Comparison of ENCODE assay signal across 10 mouse cellular contexts in the genomic region with DNA sequence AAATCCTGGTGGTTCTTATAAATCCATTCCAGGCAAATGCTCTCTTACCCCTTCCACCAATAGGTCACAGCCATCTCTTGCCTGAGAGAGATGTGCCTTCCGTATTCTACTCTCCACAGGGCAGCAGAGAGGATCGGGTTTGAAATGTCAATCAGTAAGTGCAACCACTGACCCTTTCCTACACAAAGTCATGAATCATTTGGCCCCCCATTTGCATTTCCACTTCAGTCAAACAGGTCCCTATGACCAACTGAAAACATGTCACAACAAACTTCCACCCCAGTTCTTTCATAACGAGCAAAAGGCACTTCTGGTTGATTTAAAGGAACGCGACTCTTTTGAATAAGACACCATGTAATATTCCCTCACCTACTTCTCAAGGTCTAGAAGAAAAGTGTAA. TPM values are rescaled to one million over a fixed set of nuclear protein-coding genes. Genes with fewer than 3 reads are reported as not detected.
A peak's percentile ranks its signal among the peaks of the same experiment; 100 is the strongest.
DNase-seq lines count a peak whose midpoint lies in the region; ATAC-seq lines count a peak whose summit lies in the region.
"Had no signal": no experiment of that assay in that cellular context is flagged by ENCODE, and none has a peak within 500 bp of the region (broad histone marks: within the 10 kb centered on the region; RNA-seq: fewer than 3 reads in every experiment).

No protein-coding gene starts in this region.

- no peaks in the 10 kb centered on the region for H3K9me3 ChIP-seq in erythroblast, embryonic 14.5 days (ENCODE audit: control insufficient read depth, low read length)
- H3K9me3 ChIP-seq in kidney, embryonic 14.5 days (ENCODE audit: control insufficient read depth, low read length), result no peaks in the 10 kb centered on the region
- no peaks in the 10 kb centered on the region for H3K9me3 ChIP-seq in embryonic facial prominence, embryonic 14.5 days (ENCODE audit: control insufficient read depth, low read length)
- H3K9me3 ChIP-seq in liver, embryonic 15.5 days (replicated peaks), result no peaks in the 10 kb centered on the region

- H3K36me3 ChIP-seq in erythroblast, embryonic 14.5 days (ENCODE audit: control insufficient read depth), result peaks cover 10% of the 10 kb centered on the region
- H3K36me3 ChIP-seq in kidney, embryonic 14.5 days (ENCODE audit: control insufficient read depth, insufficient read depth, low read length), result peaks cover 16% of the 10 kb centered on the region
- H3K36me3 ChIP-seq in embryonic facial prominence, embryonic 14.5 days (ENCODE audit: control insufficient read depth, insufficient read depth, low read length), result peaks cover 12% of the 10 kb centered on the region
- H3K36me3 ChIP-seq in liver, embryonic 15.5 days (replicated peaks), result no peaks in the 10 kb centered on the region; the same call in 1 of the 2 replicates

- H3K27me3 ChIP-seq in erythroblast, embryonic 14.5 days (ENCODE audit: control insufficient read depth), result no peaks in the 10 kb centered on the region
- H3K27me3 ChIP-seq in kidney, embryonic 14.5 days (ENCODE audit: control insufficient read depth, insufficient read depth, low read length), result no peaks in the 10 kb centered on the region
- H3K27me3 ChIP-seq in embryonic facial prominence, embryonic 14.5 days (replicated peaks; ENCODE audit: control insufficient read depth, insufficient read depth, low read length), result no peaks in the 10 kb centered on the region
- H3K27me3 ChIP-seq in liver, embryonic 15.5 days, result no peaks in the 10 kb centered on the region

- no peak overlapping the region for H3K27ac ChIP-seq in kidney, embryonic 14.5 days (ENCODE audit: low read depth, low read length)
- no peak overlapping the region for H3K27ac ChIP-seq in embryonic facial prominence, embryonic 14.5 days (replicated peaks; ENCODE audit: low read depth, low read length)
- 0 out of 2 replicates have a peak overlapping the region, but pooled peaks have one; percentile 87 for H3K27ac ChIP-seq in liver, embryonic 15.5 days (replicated peaks)

- peak overlapping the region; percentile 67 for H3K4me2 ChIP-seq in kidney, embryonic 14.5 days (replicated peaks; ENCODE audit: low read depth, low read length)
- peak overlapping the region; percentile 87; the same call in 1 of the 2 replicates for H3K4me2 ChIP-seq in embryonic facial prominence, embryonic 14.5 days (ENCODE audit: low read depth, low read length)
- peak overlapping the region; percentile 85 for H3K4me2 ChIP-seq in liver, embryonic 15.5 days

- peaks cover 40% of the 10 kb centered on the region for H3K4me1 ChIP-seq in erythroblast, embryonic 14.5 days (ENCODE audit: control insufficient read depth)
- peaks cover 13% of the 10 kb centered on the region; the same call in 1 of the 2 replicates for H3K4me1 ChIP-seq in kidney, embryonic 14.5 days (ENCODE audit: control insufficient read depth, insufficient read depth, low read length)
- peaks cover 13% of the 10 kb centered on the region for H3K4me1 ChIP-seq in embryonic facial prominence, embryonic 14.5 days (ENCODE audit: control insufficient read depth, insufficient read depth, low read length)
- H3K4me1 ChIP-seq in liver, embryonic 15.5 days (replicated peaks), result peaks cover 53% of the 10 kb centered on the region

- ATAC-seq in erythroblast, adult 5-6 weeks (replicated peaks; ENCODE audit: low FRiP score, poor library complexity, severe bottlenecking), result no peak
- no peak for ATAC-seq in kidney, embryonic 14.5 days (ENCODE audit: low FRiP score, low TSS enrichment)
- ATAC-seq in embryonic facial prominence, embryonic 14.5 days (ENCODE audit: low read depth), result no peak
- ATAC-seq in liver, embryonic 15.5 days (ENCODE audit: insufficient read depth), result no peak

- 73% methylated on average over 5 of the region's 5 CpGs for WGBS in kidney, embryonic 14.5 days
- 85% methylated on average over 5 of the region's 5 CpGs for WGBS in embryonic facial prominence, embryonic 14.5 days
- WGBS in liver, embryonic 15.5 days (ENCODE audit: insufficient replicate concordance), result 73% methylated on average over 5 of the region's 5 CpGs

- no peak overlapping the region for H3K9ac ChIP-seq in kidney, embryonic 14.5 days (ENCODE audit: low read depth, low read length)
- H3K9ac ChIP-seq in embryonic facial prominence, embryonic 14.5 days (ENCODE audit: low read depth, low read length), result no peak overlapping the region
- H3K9ac ChIP-seq in liver, embryonic 15.5 days, result peak overlapping the region; percentile 75; the same call in 1 of the 2 replicates

- peak overlapping the region; percentile 82 for H3K4me3 ChIP-seq in erythroblast, embryonic 14.5 days (replicated peaks)
- peak overlapping the region; percentile 57; the same call in 1 of the 2 replicates for H3K4me3 ChIP-seq in kidney, embryonic 14.5 days (ENCODE audit: low read length)
- peak overlapping the region; percentile 70; the same call in 1 of the 2 replicates for H3K4me3 ChIP-seq in embryonic facial prominence, embryonic 14.5 days (ENCODE audit: low read depth, low read length)
- H3K4me3 ChIP-seq in liver, embryonic 15.5 days (replicated peaks), result peak overlapping the region; percentile 80

- DNase-seq in kidney, postnatal 4 days, result no peak
- no peak for DNase-seq in embryonic facial prominence, embryonic 14.5 days (ENCODE audit: low spot score)
- DNase-seq in right cerebral cortex, postnatal 4 days, result no peak
- DNase-seq in urinary bladder, postnatal 25 days (ENCODE audit: low spot score), result no peak
- DNase-seq: right cerebral cortex, postnatal 25 days had no signal

RNA-seq across cellular contexts. Expression of a gene that starts 1.2 kb away (rescaled TPM):
- 0.42 and 0.54 TPM in 2 replicates for polyA plus RNA-seq in erythroblast, embryonic 14.5 days (2012)
- total RNA-seq in erythroblast, adult 5-6 weeks (2015; ENCODE audit: low replicate concordance), result 19.2 and 23.4 TPM in 2 replicates
- 19.5 and 25.1 TPM in 2 replicates for total RNA-seq in erythroblast, adult 5-6 weeks (2017; ENCODE audit: low replicate concordance)
- 117 and 127 TPM in 2 replicates for polyA plus RNA-seq in kidney, embryonic 14.5 days (2014; fragmentation: Nextera tagmentation; extraction: Ambion mirVana)
- 102 and 112 TPM in 2 replicates for polyA plus RNA-seq in embryonic facial prominence, embryonic 14.5 days (2014; fragmentation: Nextera tagmentation; extraction: Ambion mirVana)
- 40.7 and 40.9 TPM in 2 replicates for polyA plus RNA-seq in liver, embryonic 15.5 days (2015; fragmentation: Nextera tagmentation; extraction: Ambion mirVana)

RNA-seq across cellular contexts. Expression of a gene that starts 40.5 kb away (rescaled TPM):
- polyA plus RNA-seq in erythroblast, embryonic 14.5 days (2012), result 4.7 and 4.8 TPM in 2 replicates
- 14.8 and 48.3 TPM in 2 replicates for total RNA-seq in erythroblast, adult 5-6 weeks (2015; ENCODE audit: low replicate concordance)
- total RNA-seq in erythroblast, adult 5-6 weeks (2017; ENCODE audit: low replicate concordance), result 27.7 and 35.1 TPM in 2 replicates
- 171 and 181 TPM in 2 replicates for polyA plus RNA-seq in kidney, embryonic 14.5 days (2014; fragmentation: Nextera tagmentation; extraction: Ambion mirVana)
- 135 and 141 TPM in 2 replicates for polyA plus RNA-seq in embryonic facial prominence, embryonic 14.5 days (2014; fragmentation: Nextera tagmentation; extraction: Ambion mirVana)
- 53.5 and 57.4 TPM in 2 replicates for polyA plus RNA-seq in liver, embryonic 15.5 days (2015; fragmentation: Nextera tagmentation; extraction: Ambion mirVana)

RNA-seq across cellular contexts. Expression of a gene that starts 40.5 kb away (rescaled TPM):
- polyA plus RNA-seq in erythroblast, embryonic 14.5 days (2012), result 0.03 and 0.06 TPM in 2 replicates
- total RNA-seq in erythroblast, adult 5-6 weeks (2015; ENCODE audit: low replicate concordance), result 0.63 and 3.8 TPM in 2 replicates
- total RNA-seq in erythroblast, adult 5-6 weeks (2017; ENCODE audit: low replicate concordance), result 3.3 and 7.2 TPM in 2 replicates
- polyA plus RNA-seq in kidney, embryonic 14.5 days (2014; fragmentation: Nextera tagmentation; extraction: Ambion mirVana), result 5.5 and 10.0 TPM in 2 replicates
- 6.5 and 6.6 TPM in 2 replicates for polyA plus RNA-seq in embryonic facial prominence, embryonic 14.5 days (2014; fragmentation: Nextera tagmentation; extraction: Ambion mirVana)
- polyA plus RNA-seq in liver, embryonic 15.5 days (2015; fragmentation: Nextera tagmentation; extraction: Ambion mirVana), result 6.2 and 6.8 TPM in 2 replicates

RNA-seq across cellular contexts. Expression of a gene that starts 48.7 kb away (rescaled TPM):
- 0.03 and 0.04 TPM in 2 replicates for polyA plus RNA-seq in erythroblast, embryonic 14.5 days (2012)
- total RNA-seq in erythroblast, adult 5-6 weeks (2015; ENCODE audit: low replicate concordance), result not detected in 2 replicates
- total RNA-seq in erythroblast, adult 5-6 weeks (2017; ENCODE audit: low replicate concordance), result not detected in 2 replicates
- polyA plus RNA-seq in kidney, embryonic 14.5 days (2014; fragmentation: Nextera tagmentation; extraction: Ambion mirVana), result 1.3 and 1.5 TPM in 2 replicates
- polyA plus RNA-seq in embryonic facial prominence, embryonic 14.5 days (2014; fragmentation: Nextera tagmentation; extraction: Ambion mirVana), result 0.48 and 0.85 TPM in 2 replicates
- polyA plus RNA-seq in liver, embryonic 15.5 days (2015; fragmentation: Nextera tagmentation; extraction: Ambion mirVana), result 0.70 and 0.75 TPM in 2 replicates
- total RNA-seq: megakaryocyte-erythroid progenitor cell, adult 5-6 weeks had no signal

Comparison
In these comparisons a context has a peak if more than half of its experiments do, and no peak if none do; other contexts are left out.
1. RNA of a gene that starts 1.2 kb away (polyA plus RNA-seq): 117 to 127 TPM in kidney, embryonic 14.5 days, 102 to 112 TPM in embryonic facial prominence, embryonic 14.5 days and 40.7 to 40.9 TPM in liver, embryonic 15.5 days; 0.42 to 0.54 TPM in erythroblast, embryonic 14.5 days; every median in the first group is over 10 times any median in the second.
2. Peak in every context shown above with its lines, with median percentiles within 50 percentile points of each other: H3K4me3 ChIP-seq and H3K4me2 ChIP-seq.